24 mouse cellular contexts compared by ENCODE assay signal in genomic region chr14:25847660-25848059, GRCm38 (mm10). TPM values are rescaled to one million over a fixed set of nuclear protein-coding genes. Genes with fewer than 3 reads are reported as not detected.
DNase-seq lines count a peak whose midpoint lies in the region; ATAC-seq and TF ChIP-seq lines count a peak whose summit lies in the region.
"Had no signal": no experiment of that assay in that cellular context is flagged by ENCODE, and none has a peak within 500 bp of the region (broad histone marks: within the 10 kb centered on the region; RNA-seq: fewer than 3 reads in every experiment).

No protein-coding gene starts in this region.

- DNase-seq in heart, adult 18-20 months = no peak
- DNase-seq in layer of hippocampus, adult 2 months (ENCODE audit: low spot score in 2 of 2) = no peak
- no peak for DNase-seq in layer of hippocampus, adult 11-12 months (ENCODE audit: low spot score)
- no peak for DNase-seq in ES-E14 (ENCODE audit: low read depth, low spot score)
- peak; percentile 38 for DNase-seq in kidney, postnatal 0 days (ENCODE audit: low spot score)
- no peak for DNase-seq in spleen, postnatal 36 days (ENCODE audit: low spot score in 2 of 2)
- DNase-seq in ovary, postnatal 10 days (ENCODE audit: low spot score) = no peak
- DNase-seq: adrenal gland, postnatal 25 days; cerebellum, adult 9-11 months; thymus, adult 2 months had no signal

- no peak for TF ChIP-seq CTCF in layer of hippocampus, adult 2 months (conservative IDR thresholded peaks at IDR 0.05)
- TF ChIP-seq CTCF in kidney, postnatal 0 days (IDR thresholded peaks at IDR 0.05; ENCODE audit: low read depth) = no peak

- ATAC-seq in heart, embryonic 12.5 days (ENCODE audit: insufficient number of reproducible peaks, low FRiP score) = peak; percentile 9; the same call in 1 of the 2 replicates
- ATAC-seq in kidney, postnatal 0 days (replicated peaks; ENCODE audit: low FRiP score, low read depth) = peak; percentile 59
- ATAC-seq: inflammation-experienced regulatory T-cells, adult 6 months; midbrain, embryonic 16.5 days had no signal

- no peak overlapping the region for H3K4me3 ChIP-seq in heart, embryonic 12.5 days
- H3K4me3 ChIP-seq in layer of hippocampus, adult 2 months = no peak overlapping the region
- H3K4me3 ChIP-seq in ES-E14 (ENCODE audit: insufficient read depth in 1 of 2, low read depth in 1 of 2, low read length in 2 of 2, poor library complexity in 1 of 2, severe bottlenecking in 1 of 2) = peak overlapping the region in 1 of 2 experiments; percentile 18; a peak in 1 of 4 replicates
- H3K4me3 ChIP-seq in kidney, postnatal 0 days (replicated peaks; ENCODE audit: low read depth, low read length) = no peak overlapping the region
- H3K4me3 ChIP-seq: embryonic facial prominence, embryonic 12.5 days; forebrain, embryonic 12.5 days; heart, embryonic 13.5 days; hindbrain, embryonic 13.5 days; left cerebral cortex, adult 2 months; limb, embryonic 15.5 days; midbrain, embryonic 10.5 days had no signal

- no peak overlapping the region for H3K27ac ChIP-seq in heart, embryonic 12.5 days (ENCODE audit: poor library complexity, severe bottlenecking)
- peak overlapping the region; percentile 47; the same call in 1 of the 2 replicates for H3K27ac ChIP-seq in layer of hippocampus, adult 2 months
- H3K27ac ChIP-seq in ES-E14 (ENCODE audit: insufficient read depth, low read depth, low read length, poor library complexity, severe bottlenecking) = peak overlapping the region; percentile 41; the same call in 1 of the 2 replicates
- peak overlapping the region; percentile 81 for H3K27ac ChIP-seq in kidney, postnatal 0 days
- H3K27ac ChIP-seq: embryonic facial prominence, embryonic 12.5 days; forebrain, embryonic 12.5 days; heart, embryonic 13.5 days; hindbrain, embryonic 13.5 days; left cerebral cortex, adult 2 months; limb, embryonic 15.5 days; midbrain, embryonic 10.5 days had no signal

- H3K27me3 ChIP-seq in heart, embryonic 12.5 days (replicated peaks) = no peaks in the 10 kb centered on the region
- H3K27me3 ChIP-seq in kidney, postnatal 0 days (ENCODE audit: insufficient read depth, low read length) = no peaks in the 10 kb centered on the region
- H3K27me3 ChIP-seq: heart, embryonic 13.5 days had no signal

- in situ Hi-C loops in ES-E14 (cut with MboI; ENCODE audit: low sequenced_read_pairs in 2 of 2, unreplicated experiment in 2 of 2) = no loop called here

- peaks cover 27% of the 10 kb centered on the region for H3K4me1 ChIP-seq in heart, embryonic 12.5 days (replicated peaks)
- peaks cover 4 to 31% of the 10 kb centered on the region in 2 experiments for H3K4me1 ChIP-seq in ES-E14 (ENCODE audit: control insufficient read depth in 2 of 2, insufficient read depth in 2 of 2, low read length in 2 of 2, poor library complexity in 1 of 2)
- H3K4me1 ChIP-seq in kidney, postnatal 0 days (replicated peaks; ENCODE audit: insufficient read depth, low read length) = peaks cover 32% of the 10 kb centered on the region

- H3K9me3 ChIP-seq in heart, embryonic 12.5 days (replicated peaks) = no peaks in the 10 kb centered on the region
- no peaks in the 10 kb centered on the region for H3K9me3 ChIP-seq in ES-E14 (ENCODE audit: control insufficient read depth, insufficient read depth, low read depth, low read length)
- no peaks in the 10 kb centered on the region for H3K9me3 ChIP-seq in kidney, postnatal 0 days (replicated peaks; ENCODE audit: low read length)
- H3K9me3 ChIP-seq: embryonic facial prominence, embryonic 12.5 days; forebrain, embryonic 12.5 days; heart, embryonic 13.5 days; hindbrain, embryonic 13.5 days; limb, embryonic 15.5 days; midbrain, embryonic 10.5 days had no signal

- H3K9ac ChIP-seq in heart, embryonic 12.5 days = no peak overlapping the region
- H3K9ac ChIP-seq in ES-E14 (ENCODE audit: insufficient read depth, low read depth, low read length, poor library complexity, severe bottlenecking) = no peak overlapping the region
- no peak overlapping the region for H3K9ac ChIP-seq in kidney, postnatal 0 days (ENCODE audit: low read depth, low read length)
- H3K9ac ChIP-seq: embryonic facial prominence, embryonic 12.5 days; forebrain, embryonic 12.5 days; heart, embryonic 13.5 days; hindbrain, embryonic 13.5 days; limb, embryonic 15.5 days had no signal

- peak overlapping the region; percentile 43 for H3K4me2 ChIP-seq in heart, embryonic 12.5 days
- H3K4me2 ChIP-seq in kidney, postnatal 0 days (ENCODE audit: low read length) = peak overlapping the region; percentile 6; the same call in 1 of the 2 replicates
- H3K4me2 ChIP-seq: embryonic facial prominence, embryonic 12.5 days; forebrain, embryonic 12.5 days; hindbrain, embryonic 13.5 days; limb, embryonic 15.5 days had no signal

- H3K36me3 ChIP-seq in heart, embryonic 12.5 days = no peaks in the 10 kb centered on the region
- H3K36me3 ChIP-seq in ES-E14 (ENCODE audit: control insufficient read depth, insufficient read depth, low read length, poor library complexity, severe bottlenecking) = peaks cover 5% of the 10 kb centered on the region; the same call in 1 of the 2 replicates
- no peaks in the 10 kb centered on the region for H3K36me3 ChIP-seq in kidney, postnatal 0 days (ENCODE audit: insufficient read depth, low read length)
- H3K36me3 ChIP-seq: embryonic facial prominence, embryonic 12.5 days; forebrain, embryonic 12.5 days; heart, embryonic 13.5 days; hindbrain, embryonic 13.5 days; limb, embryonic 15.5 days; midbrain, embryonic 10.5 days had no signal

- 26% methylated on average over 9 of the region's 9 CpGs for WGBS in heart, embryonic 12.5 days
- 6% methylated on average over 9 of the region's 9 CpGs for WGBS in kidney, postnatal 0 days

TF ChIP-seq in ES-E14, 5 proteins besides CTCF, POLR2A, EP300 and RAD21:
- TF ChIP-seq ZNF384 (IDR thresholded peaks at IDR 0.05; ENCODE audit: low read depth, low read length) (no peak), MAFK (IDR thresholded peaks at IDR 0.05; ENCODE audit: insufficient read depth, low read depth, low read length) (no peak), ZC3H11A (IDR thresholded peaks at IDR 0.05; ENCODE audit: borderline replicate concordance, low read depth, low read length) (no peak), CHD2 (IDR thresholded peaks at IDR 0.05; ENCODE audit: low read depth, low read length) (no peak), HCFC1 (IDR thresholded peaks at IDR 0.05; ENCODE audit: borderline replicate concordance, insufficient read depth, low read length) (no peak)

RNA-seq across cellular contexts. Expression of gene Anxa11, which starts 5.7 kb away (rescaled TPM):
- polyA plus RNA-seq in heart, embryonic 12.5 days (2016; fragmentation: Nextera tagmentation; extraction: Ambion mirVana) = 23.5 and 24.1 TPM in 2 replicates
- 10 to 100 TPM; 76.1 to 82.5 TPM for total RNA-seq in heart, adult 18-20 months (2021)
- 10 to 100 TPM; 87.9 to 88.8 TPM for total RNA-seq in layer of hippocampus, adult 2 months (2021)
- 17.0 and 18.7 TPM in 2 replicates for total RNA-seq in ES-E14 (2012; rRNA removed)
- 83.7 and 95.6 TPM in 2 replicates for polyA plus RNA-seq in kidney, postnatal 0 days (2015; fragmentation: Nextera tagmentation; extraction: Ambion mirVana)

RNA-seq across cellular contexts. Expression of gene Plac9a, which starts 55.2 kb away (rescaled TPM):
- polyA plus RNA-seq in heart, embryonic 12.5 days (2016; fragmentation: Nextera tagmentation; extraction: Ambion mirVana) = not detected in 2 replicates
- 1 to 10 TPM; 2.1 to 2.9 TPM for total RNA-seq in heart, adult 18-20 months (2021)
- total RNA-seq in layer of hippocampus, adult 2 months (2021) = not detected
- 1.3 and 6.5 TPM in 2 replicates for total RNA-seq in ES-E14 (2012; rRNA removed)
- 1.6 and 1.7 TPM in 2 replicates for polyA plus RNA-seq in kidney, postnatal 0 days (2015; fragmentation: Nextera tagmentation; extraction: Ambion mirVana)
- total RNA-seq: left cerebral cortex, adult 2 months; left cerebral cortex, postnatal 36 days had no signal
- polyA plus RNA-seq: forebrain, embryonic 12.5 days; heart, embryonic 13.5 days; hindbrain, embryonic 13.5 days; inflammation-experienced regulatory T-cells, adult 6 months; limb, embryonic 15.5 days; liver, embryonic 16.5 days; midbrain, embryonic 10.5 days; midbrain, embryonic 16.5 days; neural tube, embryonic 14.5 days; stomach, embryonic 16.5 days; thymus, adult 2 months had no signal
